Mouse (Mus musculus) liver, embryonic 14.5 days (tissue): ENCODE results near the gene Ktn1.

Source experiments
- CTCF ChIP-seq: IDR thresholded peaks from 2 replicates; pipeline ENCODE4 v1.5.1; 2016; ENCODE audit warnings: antibody characterized with exemption, low read depth, control low read depth
- EP300 ChIP-seq: IDR thresholded peaks from 2 replicates; pipeline ENCODE4 v1.6.1; 2016; ENCODE audit warnings: antibody characterized with exemption, low read depth

GRCm38 (mm10) chr14:47754253-47754897, 106.1 kb downstream of the Ktn1 start:
- TF ChIP-seq CTCF (no peak), EP300 (no peak)
